20 mouse cellular contexts compared by ENCODE assay signal in genomic region chr3:30138588-30138987, GRCm38 (mm10).
DNase-seq lines count a peak whose midpoint lies in the region; ATAC-seq and TF ChIP-seq lines count a peak whose summit lies in the region.
"Had no signal": no experiment of that assay in that cellular context is flagged by ENCODE, and none has a peak within 500 bp of the region (broad histone marks: within the 10 kb centered on the region; RNA-seq: fewer than 3 reads in every experiment).

No protein-coding gene starts in this region.

- no peak overlapping the region for H3K4me3 ChIP-seq in kidney, adult 2 months (ENCODE audit: insufficient read depth, low read depth, low read length)
- no peak overlapping the region for H3K4me3 ChIP-seq in kidney, postnatal 0 days (replicated peaks; ENCODE audit: low read depth, low read length)
- no peak overlapping the region for H3K4me3 ChIP-seq in limb, embryonic 12.5 days (replicated peaks)
- H3K4me3 ChIP-seq: embryonic facial prominence, embryonic 12.5 days; forebrain, embryonic 15.5 days; heart, embryonic 10.5 days had no signal

- no peak overlapping the region for H3K4me2 ChIP-seq in kidney, postnatal 0 days (ENCODE audit: low read length)
- H3K4me2 ChIP-seq in limb, embryonic 12.5 days, result no peak overlapping the region
- H3K4me2 ChIP-seq: embryonic facial prominence, embryonic 12.5 days; forebrain, embryonic 15.5 days had no signal

- no peak for TF ChIP-seq POLR2A in kidney, adult 2 months (IDR thresholded peaks at IDR 0.05; ENCODE audit: low read depth, low read length)

- no peak; the same call in 1 of the 2 replicates for ATAC-seq in kidney, postnatal 0 days (replicated peaks; ENCODE audit: low FRiP score, low read depth)
- peak; percentile 71; the same call in 1 of the 2 replicates for ATAC-seq in limb, embryonic 12.5 days (ENCODE audit: insufficient number of reproducible peaks, insufficient read depth, low FRiP score, low TSS enrichment, low read depth)
- ATAC-seq: CD4-positive, CD25-positive, alpha-beta regulatory T cell, adult 4 months; forebrain, embryonic 15.5 days had no signal

- H3K36me3 ChIP-seq in kidney, adult 2 months (ENCODE audit: control insufficient read depth, insufficient read depth, low read length), result no peaks in the 10 kb centered on the region
- no peaks in the 10 kb centered on the region for H3K36me3 ChIP-seq in kidney, postnatal 0 days (ENCODE audit: insufficient read depth, low read length)
- H3K36me3 ChIP-seq in limb, embryonic 12.5 days, result no peaks in the 10 kb centered on the region
- H3K36me3 ChIP-seq: embryonic facial prominence, embryonic 12.5 days; forebrain, embryonic 15.5 days; G1E; heart, embryonic 10.5 days had no signal

- no peaks in the 10 kb centered on the region for H3K9me3 ChIP-seq in kidney, postnatal 0 days (replicated peaks; ENCODE audit: low read length)
- H3K9me3 ChIP-seq in limb, embryonic 12.5 days, result no peaks in the 10 kb centered on the region; the same call in 1 of the 2 replicates
- H3K9me3 ChIP-seq: embryonic facial prominence, embryonic 12.5 days; forebrain, embryonic 15.5 days; G1E; heart, embryonic 10.5 days had no signal

- H3K27me3 ChIP-seq in kidney, adult 2 months (replicated peaks; ENCODE audit: control insufficient read depth, insufficient read depth, low read length), result no peaks in the 10 kb centered on the region
- no peaks in the 10 kb centered on the region for H3K27me3 ChIP-seq in kidney, postnatal 0 days (ENCODE audit: insufficient read depth, low read length)
- no peaks in the 10 kb centered on the region for H3K27me3 ChIP-seq in limb, embryonic 12.5 days
- H3K27me3 ChIP-seq: embryonic facial prominence, embryonic 12.5 days had no signal

- TF ChIP-seq CTCF in kidney, adult 2 months (conservative IDR thresholded peaks at IDR 0.05; ENCODE audit: insufficient read depth, insufficient read length, low read depth, low read length), result no peak
- no peak; the same call in 1 of the 2 replicates for TF ChIP-seq CTCF in kidney, postnatal 0 days (IDR thresholded peaks at IDR 0.05; ENCODE audit: low read depth)

- H3K4me1 ChIP-seq in kidney, adult 2 months (ENCODE audit: control insufficient read depth, insufficient read depth, low read length), result peaks cover 2% of the 10 kb centered on the region; the same call in 1 of the 2 replicates
- peaks cover under 1% of the 10 kb centered on the region; the same call in 1 of the 2 replicates for H3K4me1 ChIP-seq in kidney, postnatal 0 days (replicated peaks; ENCODE audit: insufficient read depth, low read length)
- peaks cover 31% of the 10 kb centered on the region for H3K4me1 ChIP-seq in limb, embryonic 12.5 days (replicated peaks)
- H3K4me1 ChIP-seq: embryonic facial prominence, embryonic 12.5 days; forebrain, embryonic 15.5 days had no signal

- no peak overlapping the region for H3K9ac ChIP-seq in kidney, postnatal 0 days (ENCODE audit: low read depth, low read length)
- no peak overlapping the region for H3K9ac ChIP-seq in limb, embryonic 12.5 days (replicated peaks)
- H3K9ac ChIP-seq: embryonic facial prominence, embryonic 12.5 days; forebrain, embryonic 15.5 days had no signal

- peak; percentile 31 for DNase-seq in kidney, adult 2 months
- no peak for DNase-seq in kidney, postnatal 10 days
- peak; percentile 42 for DNase-seq in kidney, postnatal 0 days (ENCODE audit: low spot score)
- DNase-seq in kidney, adult 18-20 months, result no peak
- DNase-seq in adrenal gland, adult 2 months, result no peak
- no peak for DNase-seq in left cerebral cortex, adult 11 months (ENCODE audit: low spot score)
- DNase-seq: adrenal gland, postnatal 10 days; B cell, adult 2 months; cerebellum, adult 11 months; cerebellum, adult 9-10 months; cerebellum, postnatal 25 days; heart, adult 18-20 months; heart, postnatal 10 days; heart, postnatal 4 days had no signal

- 46% methylated on average over 6 of the region's 6 CpGs for WGBS in kidney, adult 2 months
- 50% methylated on average over 6 of the region's 6 CpGs for WGBS in kidney, postnatal 0 days
- 46% methylated on average over 6 of the region's 6 CpGs for WGBS in limb, embryonic 12.5 days

- peak overlapping the region; percentile 11; the same call in 1 of the 2 replicates for H3K27ac ChIP-seq in kidney, adult 2 months (ENCODE audit: insufficient read depth, low read depth, low read length)
- H3K27ac ChIP-seq in kidney, postnatal 0 days, result peak overlapping the region; percentile 9; the same call in 1 of the 2 replicates
- peak overlapping the region; percentile 86 for H3K27ac ChIP-seq in limb, embryonic 12.5 days
- H3K27ac ChIP-seq: embryonic facial prominence, embryonic 12.5 days; forebrain, embryonic 15.5 days; heart, embryonic 10.5 days had no signal

Comparison
In these comparisons a context has a peak if more than half of its experiments do, and no peak if none do; other contexts are left out.
1. DNase-seq: peak in kidney, adult 2 months (single experiment) and kidney, postnatal 0 days (single experiment); none in kidney, postnatal 10 days (single experiment), kidney, adult 18-20 months (single experiment), adrenal gland, adult 2 months (single experiment) and left cerebral cortex, adult 11 months (single experiment).
2. H3K27ac ChIP-seq: peak in every context shown above with its lines; median percentile 86 in limb, embryonic 12.5 days; 11 in kidney, adult 2 months; 9 in kidney, postnatal 0 days.